Comparison of ENCODE assay signal across 8 mouse cellular contexts in the genomic region with DNA sequence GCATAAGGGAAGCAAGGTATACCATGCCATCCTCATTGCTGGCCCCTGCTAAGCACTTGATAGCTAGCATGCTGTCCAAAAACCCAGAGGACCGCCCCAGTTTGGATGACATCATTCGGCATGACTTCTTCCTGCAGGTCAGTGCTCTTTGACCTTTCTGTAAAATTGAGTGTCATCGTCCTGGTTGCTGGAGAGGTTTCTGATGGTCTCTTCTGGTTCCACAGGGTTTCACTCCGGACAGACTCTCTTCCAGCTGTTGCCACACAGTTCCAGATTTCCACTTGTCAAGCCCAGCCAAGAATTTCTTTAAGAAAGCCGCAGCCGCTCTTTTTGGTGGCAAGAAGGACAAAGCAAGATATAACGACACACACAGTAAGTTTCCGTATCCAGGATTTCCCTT. TPM values are rescaled to one million over a fixed set of nuclear protein-coding genes. Genes with fewer than 3 reads are reported as not detected.
DNase-seq lines count a peak whose midpoint lies in the region; ATAC-seq lines count a peak whose summit lies in the region.

No protein-coding gene starts in this region.

- H3K36me3 ChIP-seq in kidney, embryonic 14.5 days (ENCODE audit: control insufficient read depth, insufficient read depth, low read length), result peaks cover 37% of the 10 kb centered on the region
- peaks cover 41% of the 10 kb centered on the region for H3K36me3 ChIP-seq in forebrain, embryonic 15.5 days
- H3K36me3 ChIP-seq in limb, embryonic 15.5 days, result peaks cover 35% of the 10 kb centered on the region
- peaks cover 35% of the 10 kb centered on the region for H3K36me3 ChIP-seq in neural tube, embryonic 12.5 days

- peak overlapping the region; percentile 7; the same call in 1 of the 2 replicates for H3K4me3 ChIP-seq in kidney, embryonic 14.5 days (ENCODE audit: low read length)
- peak overlapping the region; percentile 19 for H3K4me3 ChIP-seq in forebrain, embryonic 15.5 days
- H3K4me3 ChIP-seq in limb, embryonic 15.5 days, result peak overlapping the region; percentile 15
- no peak overlapping the region for H3K4me3 ChIP-seq in neural tube, embryonic 12.5 days

- 86% methylated on average over 8 of the region's 8 CpGs for WGBS in kidney, embryonic 14.5 days
- 85% methylated on average over 8 of the region's 8 CpGs for WGBS in forebrain, embryonic 15.5 days
- WGBS in limb, embryonic 15.5 days, result 80% methylated on average over 8 of the region's 8 CpGs
- WGBS in neural tube, embryonic 12.5 days, result 87% methylated on average over 8 of the region's 8 CpGs

- H3K4me2 ChIP-seq in kidney, embryonic 14.5 days (replicated peaks; ENCODE audit: low read depth, low read length), result peak overlapping the region; percentile 21; the same call in 1 of the 2 replicates
- H3K4me2 ChIP-seq in forebrain, embryonic 15.5 days (replicated peaks), result peak overlapping the region; percentile 20
- peak overlapping the region; percentile 24; the same call in 1 of the 2 replicates for H3K4me2 ChIP-seq in limb, embryonic 15.5 days
- H3K4me2 ChIP-seq in neural tube, embryonic 12.5 days (replicated peaks), result peak overlapping the region; percentile 10; the same call in 1 of the 2 replicates

- H3K4me1 ChIP-seq in kidney, embryonic 14.5 days (ENCODE audit: control insufficient read depth, insufficient read depth, low read length), result no peaks in the 10 kb centered on the region
- H3K4me1 ChIP-seq in forebrain, embryonic 15.5 days, result peaks cover 13% of the 10 kb centered on the region
- no peaks in the 10 kb centered on the region for H3K4me1 ChIP-seq in limb, embryonic 15.5 days
- H3K4me1 ChIP-seq in neural tube, embryonic 12.5 days, result peaks cover 3% of the 10 kb centered on the region; the same call in 1 of the 2 replicates

- no peaks in the 10 kb centered on the region for H3K27me3 ChIP-seq in kidney, embryonic 14.5 days (ENCODE audit: control insufficient read depth, insufficient read depth, low read length)
- H3K27me3 ChIP-seq in forebrain, embryonic 15.5 days, result no peaks in the 10 kb centered on the region
- H3K27me3 ChIP-seq in limb, embryonic 15.5 days, result no peaks in the 10 kb centered on the region
- H3K27me3 ChIP-seq in neural tube, embryonic 12.5 days (replicated peaks), result no peaks in the 10 kb centered on the region

- no peak for ATAC-seq in kidney, embryonic 14.5 days (ENCODE audit: low FRiP score, low TSS enrichment)
- no peak for ATAC-seq in forebrain, embryonic 15.5 days (replicated peaks)
- ATAC-seq in limb, embryonic 15.5 days (ENCODE audit: insufficient number of reproducible peaks, low FRiP score, low TSS enrichment, low read depth), result no peak
- ATAC-seq in neural tube, embryonic 12.5 days (ENCODE audit: low FRiP score, low read depth), result no peak

- no peak overlapping the region for H3K27ac ChIP-seq in kidney, embryonic 14.5 days (ENCODE audit: low read depth, low read length)
- no peak overlapping the region; the same call in 1 of the 2 replicates for H3K27ac ChIP-seq in forebrain, embryonic 15.5 days (replicated peaks)
- H3K27ac ChIP-seq in limb, embryonic 15.5 days, result 0 out of 2 replicates have a peak overlapping the region, but pooled peaks have one; percentile 3
- no peak overlapping the region for H3K27ac ChIP-seq in neural tube, embryonic 12.5 days

- no peak for DNase-seq in kidney, adult 11 months
- DNase-seq in urinary bladder, adult 18-20 months (ENCODE audit: low spot score in 2 of 2), result no peak
- no peak for DNase-seq in adrenal gland, adult 18-20 months (ENCODE audit: low spot score in 2 of 2)
- no peak for DNase-seq in urinary bladder, postnatal 25 days (ENCODE audit: low spot score)

- H3K9me3 ChIP-seq in kidney, embryonic 14.5 days (ENCODE audit: control insufficient read depth, low read length), result no peaks in the 10 kb centered on the region
- no peaks in the 10 kb centered on the region for H3K9me3 ChIP-seq in forebrain, embryonic 15.5 days
- H3K9me3 ChIP-seq in limb, embryonic 15.5 days, result no peaks in the 10 kb centered on the region
- no peaks in the 10 kb centered on the region for H3K9me3 ChIP-seq in neural tube, embryonic 12.5 days

- H3K9ac ChIP-seq in kidney, embryonic 14.5 days (ENCODE audit: low read depth, low read length), result no peak overlapping the region
- no peak overlapping the region for H3K9ac ChIP-seq in forebrain, embryonic 15.5 days (replicated peaks)
- H3K9ac ChIP-seq in limb, embryonic 15.5 days, result no peak overlapping the region
- no peak overlapping the region for H3K9ac ChIP-seq in neural tube, embryonic 12.5 days

RNA-seq across cellular contexts. Expression of a gene that starts 2.9 kb away (rescaled TPM):
- 60.9 and 88.0 TPM in 2 replicates for polyA plus RNA-seq in kidney, embryonic 14.5 days (2014; fragmentation: Nextera tagmentation; extraction: Ambion mirVana)
- 177 and 183 TPM in 2 replicates for polyA plus RNA-seq in forebrain, embryonic 15.5 days (2015; fragmentation: Nextera tagmentation; extraction: Ambion mirVana)
- polyA plus RNA-seq in limb, embryonic 15.5 days (2015; fragmentation: Nextera tagmentation; extraction: Ambion mirVana), result 117 and 120 TPM in 2 replicates
- 93.3 TPM in 2 replicates for polyA plus RNA-seq in neural tube, embryonic 12.5 days (2016; fragmentation: Nextera tagmentation; extraction: Ambion mirVana)
- total RNA-seq in adrenal gland, adult 18-20 months (2021), result 10 to 100 TPM; 13.0 to 18.0 TPM

RNA-seq across cellular contexts. Expression of a gene that starts 40.8 kb away (rescaled TPM):
- polyA plus RNA-seq in kidney, embryonic 14.5 days (2014; fragmentation: Nextera tagmentation; extraction: Ambion mirVana), result 0.14 TPM in 1 of 2 replicates, not detected in the other
- not detected in 2 replicates for polyA plus RNA-seq in forebrain, embryonic 15.5 days (2015; fragmentation: Nextera tagmentation; extraction: Ambion mirVana)
- 0.14 and 0.45 TPM in 2 replicates for polyA plus RNA-seq in limb, embryonic 15.5 days (2015; fragmentation: Nextera tagmentation; extraction: Ambion mirVana)
- 0.15 TPM in 1 of 2 replicates, not detected in the other for polyA plus RNA-seq in neural tube, embryonic 12.5 days (2016; fragmentation: Nextera tagmentation; extraction: Ambion mirVana)
- total RNA-seq in adrenal gland, adult 18-20 months (2021), result under 1 TPM; 0.19 to 0.20 TPM
